Mouse (Mus musculus): ENCODE data around the gene Stoml1. TPM values are rescaled to one million over a fixed set of nuclear protein-coding genes. Genes with fewer than 3 reads are reported as not detected.
"Not testable (repeated sequence)": the region's sequence is repeated elsewhere in the genome, so short reads cannot be mapped to it uniquely, and the experiment has no call there.

Stoml1 gene
- polyA plus RNA-seq, 1 experiment: 21.3 TPM

GRCm38 (mm10) chr9:58250322-58250721, 2.6 kb upstream of the Stoml1 start:
- Histone ChIP-seq H3K4me1 (ENCODE audit: control insufficient read depth, insufficient read depth, insufficient read length, low read length) (peaks cover 13% of the 10 kb centered on the region), H3K27ac (ENCODE audit: insufficient read depth, low read depth, low read length) (peak overlapping the region; percentile 88), H3K36me3 (ENCODE audit: control insufficient read depth, insufficient read depth, low read length) (peaks cover 5% of the 10 kb centered on the region), H3K27me3 (ENCODE audit: control insufficient read depth, insufficient read depth, low read length) (no peaks in the 10 kb centered on the region), H3K4me3 (ENCODE audit: low read depth, low read length) (no peak overlapping the region)
- 61% methylated on average over 8 of the region's 8 CpGs for WGBS
- TF ChIP-seq POLR2A (IDR thresholded peaks at IDR 0.05; ENCODE audit: low read depth, low read length) (no peak), CTCF (IDR thresholded peaks at IDR 0.05; ENCODE audit: extremely low read depth, insufficient read length, insufficient replicate concordance, low read depth, low read length) (no peak)

DNA sequence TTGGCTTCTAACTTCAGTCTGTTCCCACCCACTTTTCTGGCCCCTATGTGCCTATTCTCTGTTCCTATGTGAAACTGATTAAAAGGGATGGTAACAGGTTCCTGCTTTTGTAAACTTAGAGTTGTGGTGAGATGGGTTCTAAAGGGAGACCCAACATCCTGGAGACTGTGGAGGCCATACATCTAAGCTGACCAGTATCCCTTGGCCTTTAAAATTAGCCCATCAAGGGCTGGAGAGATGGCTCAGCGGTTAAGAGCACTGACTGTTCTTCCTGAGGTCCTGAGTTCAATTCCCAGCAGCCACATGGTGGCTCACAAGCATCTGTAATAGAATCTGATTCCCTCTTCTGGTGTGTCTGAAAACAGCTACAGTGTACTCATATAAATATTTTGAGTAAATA, 2.2 kb upstream of the Stoml1 start:
- 88% methylated on average over 1 of the region's 1 CpGs for WGBS
- H3K36me3 ChIP-seq (ENCODE audit: control insufficient read depth, insufficient read depth, low read length); H3K4me3 ChIP-seq (ENCODE audit: low read depth, low read length); H3K27me3 ChIP-seq (ENCODE audit: control insufficient read depth, insufficient read depth, low read length): not testable (repeated sequence)
- Histone ChIP-seq H3K27ac (ENCODE audit: insufficient read depth, low read depth, low read length) (peak overlapping the region; percentile 88; the same call in 1 of the 2 replicates), H3K4me1 (ENCODE audit: control insufficient read depth, insufficient read depth, insufficient read length, low read length) (peaks cover 13% of the 10 kb centered on the region)

DNA sequence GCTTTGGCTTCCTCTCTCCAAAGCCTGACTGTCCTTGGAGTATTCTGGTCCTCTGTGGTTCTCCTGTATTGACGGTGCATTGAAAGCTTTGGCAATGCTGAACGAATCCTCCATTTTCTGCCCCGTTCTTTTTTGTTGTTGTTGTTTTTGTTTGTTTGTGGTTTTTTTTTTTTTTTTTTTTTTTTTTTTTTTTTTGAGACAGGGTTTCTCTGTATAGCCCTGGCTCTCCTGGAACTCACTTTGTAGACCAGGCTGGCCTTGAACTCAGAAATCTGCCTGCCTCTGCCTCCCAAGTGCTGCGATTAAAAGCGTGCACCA, 800 bp downstream of the Stoml1 start:
- H3K27me3 ChIP-seq (ENCODE audit: control insufficient read depth, insufficient read depth, low read length); H3K4me1 ChIP-seq (ENCODE audit: control insufficient read depth, insufficient read depth, insufficient read length, low read length); H3K36me3 ChIP-seq (ENCODE audit: control insufficient read depth, insufficient read depth, low read length): not testable (repeated sequence)
- 45% methylated on average over 5 of the region's 5 CpGs for WGBS
- Histone ChIP-seq H3K27ac (ENCODE audit: insufficient read depth, low read depth, low read length) (peak overlapping the region; percentile 59), H3K4me3 (ENCODE audit: low read depth, low read length) (peak overlapping the region; percentile 73)

DNA sequence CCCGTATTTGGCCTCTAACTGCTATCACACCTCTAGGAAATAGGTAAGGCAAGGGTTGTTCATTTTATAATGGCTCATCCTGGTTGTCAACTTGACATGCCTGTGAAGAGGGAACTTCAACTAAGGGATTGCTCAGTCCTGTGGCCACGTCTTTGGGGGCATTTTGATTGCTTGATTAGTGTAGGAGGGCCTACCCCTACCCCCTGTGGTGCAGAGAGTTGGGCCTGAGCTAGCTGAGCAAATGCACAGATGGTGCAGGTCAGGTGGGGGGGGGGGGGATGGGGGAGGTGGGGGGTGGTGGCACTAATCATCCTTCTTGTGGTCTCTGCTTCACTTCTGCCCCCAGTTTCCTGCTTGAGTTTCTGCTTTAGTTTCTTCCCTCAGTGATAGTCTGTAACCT, 2.1 kb downstream of the Stoml1 start:
- Histone ChIP-seq H3K27ac (ENCODE audit: insufficient read depth, low read depth, low read length) (no peak overlapping the region), H3K4me3 (ENCODE audit: low read depth, low read length) (no peak overlapping the region), H3K36me3 (ENCODE audit: control insufficient read depth, insufficient read depth, low read length) (peaks cover 13% of the 10 kb centered on the region), H3K4me1 (ENCODE audit: control insufficient read depth, insufficient read depth, insufficient read length, low read length) (peaks cover 10% of the 10 kb centered on the region; the same call in 1 of the 2 replicates), H3K27me3 (ENCODE audit: control insufficient read depth, insufficient read depth, low read length) (no peaks in the 10 kb centered on the region)
- TF ChIP-seq POLR2A (IDR thresholded peaks at IDR 0.05; ENCODE audit: low read depth, low read length): no peak
- no peak for TF ChIP-seq CTCF (IDR thresholded peaks at IDR 0.05; ENCODE audit: extremely low read depth, insufficient read length, insufficient replicate concordance, low read depth, low read length)
- WGBS: 86% methylated on average over 2 of the region's 2 CpGs

GRCm38 (mm10) chr9:58255704-58256685, 3.0 kb downstream of the Stoml1 start:
- no peak overlapping the region for H3K4me3 ChIP-seq (ENCODE audit: low read depth, low read length)
- no peaks in the 10 kb centered on the region for H3K27me3 ChIP-seq (ENCODE audit: control insufficient read depth, insufficient read depth, low read length)
- peak overlapping the region; percentile 59 for H3K27ac ChIP-seq (ENCODE audit: insufficient read depth, low read depth, low read length)
- peaks cover 18% of the 10 kb centered on the region for H3K36me3 ChIP-seq (ENCODE audit: control insufficient read depth, insufficient read depth, low read length)
- TF ChIP-seq CTCF (IDR thresholded peaks at IDR 0.05; ENCODE audit: extremely low read depth, insufficient read length, insufficient replicate concordance, low read depth, low read length) (no peak), POLR2A (IDR thresholded peaks at IDR 0.05; ENCODE audit: low read depth, low read length) (no peak)
- H3K4me1 ChIP-seq (ENCODE audit: control insufficient read depth, insufficient read depth, insufficient read length, low read length): peaks cover 6% of the 10 kb centered on the region; the same call in 1 of the 2 replicates
- 83% methylated on average over 10 of the region's 10 CpGs for WGBS

DNA sequence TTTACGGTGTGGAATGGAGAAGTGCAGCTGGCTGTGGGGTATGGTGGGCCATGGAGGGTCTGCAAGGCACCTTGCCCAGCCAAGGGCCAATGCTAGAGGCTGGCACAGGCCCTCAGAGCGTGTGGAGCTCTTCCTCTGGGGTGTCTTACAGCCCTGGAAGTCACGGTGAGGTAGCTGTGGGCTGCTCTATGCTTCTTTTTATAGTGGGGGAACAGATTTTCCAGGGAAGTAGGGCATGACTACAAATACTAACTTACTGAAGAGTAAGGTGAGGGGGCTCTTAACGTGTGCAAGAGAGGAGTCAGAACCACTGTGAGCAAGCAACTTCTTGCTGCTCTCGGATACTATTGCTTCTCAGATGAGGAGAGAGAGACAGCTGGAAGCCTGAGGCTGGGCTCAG, 9.5 kb downstream of the Stoml1 start:
- no peak for TF ChIP-seq POLR2A (IDR thresholded peaks at IDR 0.05; ENCODE audit: low read depth, low read length)
- TF ChIP-seq CTCF (IDR thresholded peaks at IDR 0.05; ENCODE audit: extremely low read depth, insufficient read length, insufficient replicate concordance, low read depth, low read length): no peak

DNA sequence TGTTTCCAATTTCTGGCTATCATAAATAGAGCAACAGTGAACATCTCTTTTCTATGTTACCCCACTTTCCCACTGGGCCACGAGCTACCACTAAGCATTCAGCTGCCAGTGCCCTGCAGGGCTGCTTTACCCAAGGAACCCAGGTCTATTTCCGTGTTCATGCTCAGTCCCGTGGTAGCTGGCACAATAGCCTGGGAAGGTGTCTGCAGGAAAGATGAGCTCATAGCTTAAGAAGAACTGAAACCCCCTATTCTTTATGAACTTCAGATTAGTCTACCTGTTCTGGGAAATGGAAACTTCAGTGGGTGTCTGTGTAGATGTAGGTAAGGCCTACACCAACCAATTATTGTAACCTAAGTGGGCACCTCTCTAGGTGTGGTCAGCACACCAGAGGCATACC, 12.4 kb downstream of the Stoml1 start:
- H3K4me1 ChIP-seq (ENCODE audit: control insufficient read depth, insufficient read depth, insufficient read length, low read length): no peaks in the 10 kb centered on the region
- 66% methylated on average over 3 of the region's 3 CpGs for WGBS
- H3K27me3 ChIP-seq (ENCODE audit: control insufficient read depth, insufficient read depth, low read length): no peaks in the 10 kb centered on the region
- peaks cover 15% of the 10 kb centered on the region for H3K36me3 ChIP-seq (ENCODE audit: control insufficient read depth, insufficient read depth, low read length)
- H3K4me3 ChIP-seq (ENCODE audit: low read depth, low read length): no peak overlapping the region
- TF ChIP-seq POLR2A (IDR thresholded peaks at IDR 0.05; ENCODE audit: low read depth, low read length) (no peak), CTCF (IDR thresholded peaks at IDR 0.05; ENCODE audit: extremely low read depth, insufficient read length, insufficient replicate concordance, low read depth, low read length) (no peak)
- no peak overlapping the region; the same call in 1 of the 2 replicates for H3K27ac ChIP-seq (ENCODE audit: insufficient read depth, low read depth, low read length)

More for the DNA sequence above, 9.5 kb downstream of the Stoml1 start:
- no peak overlapping the region for H3K4me3 ChIP-seq (ENCODE audit: low read depth, low read length)
- H3K27me3 ChIP-seq (ENCODE audit: control insufficient read depth, insufficient read depth, low read length): no peaks in the 10 kb centered on the region
- H3K4me1 ChIP-seq (ENCODE audit: control insufficient read depth, insufficient read depth, insufficient read length, low read length): 0 out of 2 replicates have a peak, but pooled peaks cover 3% of the 10 kb centered on the region
- H3K27ac ChIP-seq (ENCODE audit: insufficient read depth, low read depth, low read length): no peak overlapping the region
- 97% methylated on average over 5 of the region's 5 CpGs for WGBS
- peaks cover 23% of the 10 kb centered on the region for H3K36me3 ChIP-seq (ENCODE audit: control insufficient read depth, insufficient read depth, low read length)
